Mouse (Mus musculus) gastrocnemius, postnatal 4 days (tissue): Measurements from ENCODE around the gene Poldip2. TPM values are rescaled to one million over a fixed set of nuclear protein-coding genes. Genes with fewer than 3 reads are reported as not detected.

Experiments
- total RNA-seq, 2 experiments: library from RNA; stranded (reverse); gene quantifications; 2 replicates each; pipeline ENCODE4 v1.2.3; 2021

Poldip2 gene
- total RNA-seq, 2 experiments from 2014 or later: 96.8 to 114 TPM

Other genes with a start within 250 kb of the Poldip2 start
- 1 to 10 TPM in 1 of 2 experiments, under 1 TPM in 1; 0.47 to 1.3 TPM for gene BC030499, start 221.4 kb upstream of the Poldip2 start, total RNA-seq
- 10 to 100 TPM; 14.6 to 16.1 TPM for gene Spag5, start 210.7 kb upstream of the Poldip2 start, total RNA-seq
- gene Aldoc, start 189.2 kb upstream of the Poldip2 start, total RNA-seq: 1 to 10 TPM; 1.4 to 2.2 TPM
- gene Pigs, start 183.8 kb upstream of the Poldip2 start, total RNA-seq: 10 to 100 TPM; 30.5 to 33.2 TPM
- 10 to 100 TPM; 20.4 to 26.7 TPM for gene Unc119, start 168.7 kb upstream of the Poldip2 start, total RNA-seq
- not detected for gene Foxn1, start 125.6 kb upstream of the Poldip2 start, total RNA-seq
- gene Slc13a2, start 90.0 kb upstream of the Poldip2 start, total RNA-seq: not detected
- 1 to 10 TPM; 2.7 to 4.9 TPM for gene Slc46a1, start 46.5 kb upstream of the Poldip2 start, total RNA-seq
- 1 to 10 TPM in 1 of 2 experiments, under 1 TPM in 1; 0.93 to 1.2 TPM for gene Sarm1, start 14.4 kb upstream of the Poldip2 start, total RNA-seq
- 10 to 100 TPM; 23.8 to 27.4 TPM for gene Vtn, start 13.1 kb upstream of the Poldip2 start, total RNA-seq
- gene Sebox, start 8.7 kb upstream of the Poldip2 start, total RNA-seq: not detected
- 10 to 100 TPM; 12.6 to 14.7 TPM for gene Tmem199, start within 50 bp of the Poldip2 start, total RNA-seq
- 10 to 100 TPM; 51.7 to 52.8 TPM for gene Tnfaip1, start 24.1 kb downstream of the Poldip2 start, total RNA-seq
- 10 to 100 TPM; 47.1 to 50.2 TPM for gene Ift20, start 24.2 kb downstream of the Poldip2 start, total RNA-seq
- 10 to 100 TPM; 21.8 to 22.4 TPM for gene Tmem97, start 38.6 kb downstream of the Poldip2 start, total RNA-seq
- gene Nlk, start 185.2 kb downstream of the Poldip2 start, total RNA-seq: 10 to 100 TPM in 1 of 2 experiments, 1 to 10 TPM in 1; 7.6 to 10.5 TPM
- gene Ccnq, start 239.5 kb downstream of the Poldip2 start, total RNA-seq: 10 to 100 TPM; 17.2 to 17.7 TPM